In the genomic region with DNA sequence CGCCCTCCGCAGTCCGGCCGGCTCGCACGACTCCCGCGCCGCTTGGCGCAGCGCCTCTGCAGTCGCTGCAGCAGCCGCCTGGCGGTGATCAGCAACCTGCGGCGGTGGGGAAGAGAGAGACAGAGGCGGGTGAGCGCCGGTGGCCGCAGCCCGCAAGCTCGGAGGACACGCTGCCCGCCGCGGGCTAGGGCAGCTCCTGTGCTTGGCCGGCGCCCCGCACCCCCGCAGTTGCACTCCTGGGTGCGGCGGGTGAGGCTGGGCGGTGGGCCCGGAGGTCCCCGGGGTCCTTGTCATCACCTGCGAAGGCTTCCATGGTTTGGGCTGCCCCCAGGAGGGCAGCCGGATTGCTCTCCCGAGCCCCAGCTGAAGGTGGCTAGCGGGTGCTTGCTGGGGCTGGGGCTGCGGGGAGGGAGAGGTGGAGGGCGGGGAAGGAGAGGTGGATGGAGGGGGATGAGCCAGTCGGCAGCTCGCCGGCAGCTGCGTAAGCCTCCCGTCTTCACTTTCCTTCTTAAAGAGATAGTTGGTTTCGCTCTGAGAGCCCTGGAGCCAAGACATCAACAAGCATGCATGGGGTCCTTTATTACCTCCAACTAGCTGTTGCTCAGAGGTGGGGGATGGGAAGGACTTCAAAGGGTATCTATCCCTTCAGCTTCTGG, we compare ENCODE assay signal across 8 mouse cellular contexts. TPM values are rescaled to one million over a fixed set of nuclear protein-coding genes. Genes with fewer than 3 reads are reported as not detected.
DNase-seq lines count a peak whose midpoint lies in the region; ATAC-seq lines count a peak whose summit lies in the region.

A gene (minus strand): TSS at position 435 of the 656 bp plus-strand sequence.

- H3K27me3 ChIP-seq in embryonic facial prominence, embryonic 15.5 days, result peaks cover 35% of the 10 kb centered on the region
- H3K27me3 ChIP-seq in heart, embryonic 10.5 days (ENCODE audit: insufficient read depth, poor library complexity, severe bottlenecking), result peaks cover 61% of the 10 kb centered on the region
- H3K27me3 ChIP-seq in limb, embryonic 11.5 days (ENCODE audit: control insufficient read depth, insufficient read depth, low read length), result peaks cover 32% of the 10 kb centered on the region
- H3K27me3 ChIP-seq in midbrain, embryonic 11.5 days (ENCODE audit: control insufficient read depth, insufficient read depth, low read length), result peaks cover 7% of the 10 kb centered on the region

- H3K4me1 ChIP-seq in embryonic facial prominence, embryonic 15.5 days, result peaks cover 12% of the 10 kb centered on the region; the same call in 1 of the 2 replicates
- H3K4me1 ChIP-seq in heart, embryonic 10.5 days, result peaks cover 11% of the 10 kb centered on the region; the same call in 1 of the 2 replicates
- no peaks in the 10 kb centered on the region for H3K4me1 ChIP-seq in limb, embryonic 11.5 days (ENCODE audit: control insufficient read depth, insufficient read depth, low read length)
- H3K4me1 ChIP-seq in midbrain, embryonic 11.5 days (ENCODE audit: control insufficient read depth, insufficient read depth, low read length), result peaks cover 4% of the 10 kb centered on the region; the same call in 1 of the 2 replicates

- no peaks in the 10 kb centered on the region for H3K9me3 ChIP-seq in embryonic facial prominence, embryonic 15.5 days (replicated peaks)
- no peaks in the 10 kb centered on the region for H3K9me3 ChIP-seq in heart, embryonic 10.5 days
- no peaks in the 10 kb centered on the region for H3K9me3 ChIP-seq in limb, embryonic 11.5 days (ENCODE audit: control insufficient read depth, low read length)
- no peaks in the 10 kb centered on the region for H3K9me3 ChIP-seq in midbrain, embryonic 11.5 days (ENCODE audit: control insufficient read depth, low read length)

- H3K27ac ChIP-seq in embryonic facial prominence, embryonic 15.5 days (replicated peaks), result no peak within 1 kb of the TSS
- H3K27ac ChIP-seq in heart, embryonic 10.5 days, result peak within 1 kb of the TSS; percentile 69
- H3K27ac ChIP-seq in limb, embryonic 11.5 days (replicated peaks; ENCODE audit: low read depth, low read length), result no peak within 1 kb of the TSS
- peak within 1 kb of the TSS; percentile 20; the same call in 1 of the 2 replicates for H3K27ac ChIP-seq in midbrain, embryonic 11.5 days (ENCODE audit: low read depth, low read length)

- H3K36me3 ChIP-seq in embryonic facial prominence, embryonic 15.5 days, result no peaks in the 10 kb centered on the region
- H3K36me3 ChIP-seq in heart, embryonic 10.5 days, result no peaks in the 10 kb centered on the region
- H3K36me3 ChIP-seq in limb, embryonic 11.5 days (ENCODE audit: control insufficient read depth, insufficient read depth, low read length), result no peaks in the 10 kb centered on the region
- no peaks in the 10 kb centered on the region for H3K36me3 ChIP-seq in midbrain, embryonic 11.5 days (ENCODE audit: control insufficient read depth, insufficient read depth, low read length)

- ATAC-seq in embryonic facial prominence, embryonic 15.5 days (ENCODE audit: insufficient number of reproducible peaks, low FRiP score, low TSS enrichment, low read depth), result peak; percentile 61; the same call in 1 of the 2 replicates
- peak; percentile 68 for ATAC-seq in limb, embryonic 11.5 days (ENCODE audit: insufficient number of reproducible peaks, low FRiP score, low TSS enrichment, low read depth)
- peak; percentile 89 for ATAC-seq in midbrain, embryonic 11.5 days (ENCODE audit: low FRiP score)

- H3K4me2 ChIP-seq in embryonic facial prominence, embryonic 15.5 days (replicated peaks), result peak within 1 kb of the TSS; percentile 99
- H3K4me2 ChIP-seq in limb, embryonic 11.5 days (ENCODE audit: low read depth, severe bottlenecking), result peak within 1 kb of the TSS; percentile 98
- H3K4me2 ChIP-seq in midbrain, embryonic 11.5 days, result peak within 1 kb of the TSS; percentile 90

- WGBS in embryonic facial prominence, embryonic 15.5 days, result under 1% methylated on average over 46 of the region's 47 CpGs
- under 1% methylated on average over 47 of the region's 47 CpGs for WGBS in heart, embryonic 10.5 days
- under 1% methylated on average over 40 of the region's 47 CpGs for WGBS in limb, embryonic 11.5 days
- WGBS in midbrain, embryonic 11.5 days, result under 1% methylated on average over 43 of the region's 47 CpGs

- H3K9ac ChIP-seq in embryonic facial prominence, embryonic 15.5 days, result peak within 1 kb of the TSS; percentile 42
- H3K9ac ChIP-seq in limb, embryonic 11.5 days (ENCODE audit: low read length), result peak within 1 kb of the TSS; percentile 58
- H3K9ac ChIP-seq in midbrain, embryonic 11.5 days (ENCODE audit: low read length), result peak within 1 kb of the TSS; percentile 77

- H3K4me3 ChIP-seq in embryonic facial prominence, embryonic 15.5 days (replicated peaks), result peak within 1 kb of the TSS; percentile 60
- peak within 1 kb of the TSS; percentile 81 for H3K4me3 ChIP-seq in heart, embryonic 10.5 days
- peak within 1 kb of the TSS; percentile 60 for H3K4me3 ChIP-seq in limb, embryonic 11.5 days (ENCODE audit: low read depth, low read length)
- peak within 1 kb of the TSS; percentile 70 for H3K4me3 ChIP-seq in midbrain, embryonic 11.5 days (ENCODE audit: low read depth, low read length)

- DNase-seq in layer of hippocampus, adult 11-12 months (ENCODE audit: low spot score), result peak; percentile 81
- DNase-seq in layer of hippocampus, adult 9-10 months (ENCODE audit: low spot score), result no peak
- DNase-seq in heart, embryonic 10.5 days (ENCODE audit: low spot score), result peak; percentile 76
- DNase-seq in kidney, adult 8-10 months, result peak; percentile 38 to 46
- peak; percentile 78 for DNase-seq in limb, embryonic 11.5 days (ENCODE audit: low spot score)
- peak; percentile 95 for DNase-seq in midbrain, embryonic 11.5 days (ENCODE audit: low spot score, missing footprints)
- DNase-seq in right cerebral cortex, postnatal 4 days, result peak; percentile 72

RNA-seq across cellular contexts. Expression of the gene that starts here (rescaled TPM):
- polyA plus RNA-seq in embryonic facial prominence, embryonic 15.5 days (2015; fragmentation: Nextera tagmentation; extraction: Ambion mirVana), result 1.2 and 2.0 TPM in 2 replicates
- polyA plus RNA-seq in heart, embryonic 10.5 days (2016; fragmentation: Nextera tagmentation; extraction: Ambion mirVana), result 0.30 and 0.83 TPM in 2 replicates
- 0.06 and 0.21 TPM in 2 replicates for polyA plus RNA-seq in limb, embryonic 11.5 days (2014; fragmentation: Nextera tagmentation; extraction: Ambion mirVana)
- 1.9 and 2.5 TPM in 2 replicates for polyA plus RNA-seq in midbrain, embryonic 11.5 days (2014; fragmentation: Nextera tagmentation; extraction: Ambion mirVana)

Comparison
In these comparisons a context has a peak if more than half of its experiments do, and no peak if none do; other contexts are left out.
1. Peak in DNase-seq, H3K4me3 ChIP-seq and H3K27ac ChIP-seq in heart, embryonic 10.5 days; RNA of the gene not detected or under 1 TPM.
2. Peak in DNase-seq, ATAC-seq, H3K4me3 ChIP-seq, H3K9ac ChIP-seq and H3K4me2 ChIP-seq in limb, embryonic 11.5 days; RNA of the gene not detected or under 1 TPM.